In the genomic region with DNA sequence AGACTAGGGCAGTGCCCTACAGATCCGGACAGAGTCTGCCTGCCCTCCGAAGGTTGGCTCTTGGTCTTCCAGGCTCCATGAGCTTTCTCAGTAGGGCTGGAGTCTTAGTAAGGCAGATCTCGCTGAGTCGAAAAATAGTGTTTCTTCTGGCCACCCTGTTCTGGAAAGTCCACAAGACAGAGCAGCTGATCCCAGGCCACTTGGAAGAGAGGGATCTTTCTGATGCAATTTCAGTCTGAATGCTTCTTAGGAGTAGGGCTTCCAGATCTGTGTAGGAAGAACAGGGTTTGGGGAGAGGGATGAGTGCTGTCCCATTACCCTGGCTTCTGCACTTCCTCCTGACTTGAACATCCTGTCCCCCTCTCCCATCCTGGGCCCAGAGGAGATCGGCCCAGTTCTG, we compare ENCODE assay signal across 8 mouse cellular contexts. TPM values are rescaled to one million over a fixed set of nuclear protein-coding genes. Genes with fewer than 3 reads are reported as not detected.
DNase-seq lines count a peak whose midpoint lies in the region; ATAC-seq and TF ChIP-seq lines count a peak whose summit lies in the region.

Gene Pdzd7, minus strand, starts transcription at position 67 of the 400 bp plus-strand sequence.

- no peak within 1 kb of the TSS for H3K27ac ChIP-seq in kidney, embryonic 16.5 days (ENCODE audit: low read length)
- H3K27ac ChIP-seq in embryonic facial prominence, embryonic 13.5 days, result no peak within 1 kb of the TSS
- H3K27ac ChIP-seq in hindbrain, postnatal 0 days, result peak within 1 kb of the TSS; percentile 91
- H3K27ac ChIP-seq in midbrain, postnatal 0 days (ENCODE audit: low read depth, low read length), result peak within 1 kb of the TSS; percentile 94

- peaks cover 19% of the 10 kb centered on the region for H3K27me3 ChIP-seq in kidney, embryonic 16.5 days (ENCODE audit: insufficient read depth, low read length)
- H3K27me3 ChIP-seq in embryonic facial prominence, embryonic 13.5 days, result peaks cover 26% of the 10 kb centered on the region
- H3K27me3 ChIP-seq in hindbrain, postnatal 0 days (ENCODE audit: insufficient read depth, low read length), result no peaks in the 10 kb centered on the region
- no peaks in the 10 kb centered on the region for H3K27me3 ChIP-seq in midbrain, postnatal 0 days (ENCODE audit: insufficient read depth, low read length)

- peaks cover 32% of the 10 kb centered on the region for H3K4me1 ChIP-seq in kidney, embryonic 16.5 days (ENCODE audit: insufficient read depth, low read length)
- H3K4me1 ChIP-seq in embryonic facial prominence, embryonic 13.5 days, result peaks cover 35% of the 10 kb centered on the region
- peaks cover 8% of the 10 kb centered on the region; the same call in 1 of the 2 replicates for H3K4me1 ChIP-seq in hindbrain, postnatal 0 days (ENCODE audit: insufficient read depth, low read length)
- peaks cover 5% of the 10 kb centered on the region; the same call in 1 of the 2 replicates for H3K4me1 ChIP-seq in midbrain, postnatal 0 days (ENCODE audit: insufficient read depth, low read length)

- H3K9me3 ChIP-seq in kidney, embryonic 16.5 days (ENCODE audit: low read length), result no peaks in the 10 kb centered on the region
- no peaks in the 10 kb centered on the region for H3K9me3 ChIP-seq in embryonic facial prominence, embryonic 13.5 days
- no peaks in the 10 kb centered on the region for H3K9me3 ChIP-seq in hindbrain, postnatal 0 days (ENCODE audit: low read length)
- no peaks in the 10 kb centered on the region for H3K9me3 ChIP-seq in midbrain, postnatal 0 days (ENCODE audit: low read length)

- no peak for DNase-seq in kidney, postnatal 25 days
- no peak for DNase-seq in hindbrain, postnatal 0 days (ENCODE audit: low spot score)
- DNase-seq in midbrain, postnatal 0 days (ENCODE audit: low spot score), result no peak
- no peak for DNase-seq in frontal cortex, postnatal 25 days (ENCODE audit: low spot score in 2 of 2)
- DNase-seq in thymus, postnatal 14 days, result no peak
- DNase-seq in frontal cortex, postnatal 10 days (ENCODE audit: low spot score in 2 of 2), result no peak

- peaks cover 1% of the 10 kb centered on the region; the same call in 1 of the 2 replicates for H3K36me3 ChIP-seq in kidney, embryonic 16.5 days (ENCODE audit: insufficient read depth, low read length)
- peaks cover 10% of the 10 kb centered on the region for H3K36me3 ChIP-seq in embryonic facial prominence, embryonic 13.5 days
- peaks cover 5% of the 10 kb centered on the region; the same call in 1 of the 2 replicates for H3K36me3 ChIP-seq in hindbrain, postnatal 0 days (ENCODE audit: insufficient read depth, low read length)
- peaks cover 12% of the 10 kb centered on the region for H3K36me3 ChIP-seq in midbrain, postnatal 0 days (ENCODE audit: insufficient read depth, low read length)

- WGBS in kidney, embryonic 16.5 days, result 70% methylated on average over 5 of the region's 5 CpGs
- 80% methylated on average over 5 of the region's 5 CpGs for WGBS in embryonic facial prominence, embryonic 13.5 days
- 81% methylated on average over 5 of the region's 5 CpGs for WGBS in hindbrain, postnatal 0 days
- WGBS in midbrain, postnatal 0 days, result 86% methylated on average over 5 of the region's 5 CpGs

- peak within 1 kb of the TSS; percentile 66; the same call in 1 of the 2 replicates for H3K9ac ChIP-seq in kidney, embryonic 16.5 days (replicated peaks; ENCODE audit: low read length)
- H3K9ac ChIP-seq in embryonic facial prominence, embryonic 13.5 days, result peak within 1 kb of the TSS; percentile 67
- peak within 1 kb of the TSS; percentile 66 for H3K9ac ChIP-seq in hindbrain, postnatal 0 days (replicated peaks; ENCODE audit: low read length)
- peak within 1 kb of the TSS; percentile 68 for H3K9ac ChIP-seq in midbrain, postnatal 0 days (replicated peaks; ENCODE audit: low read length, poor library complexity, severe bottlenecking)

- no peak for ATAC-seq in kidney, embryonic 16.5 days (ENCODE audit: low FRiP score, low TSS enrichment)
- no peak for ATAC-seq in embryonic facial prominence, embryonic 13.5 days (ENCODE audit: insufficient number of reproducible peaks, insufficient read depth, low FRiP score, low TSS enrichment, low read depth)
- no peak for ATAC-seq in hindbrain, postnatal 0 days
- no peak for ATAC-seq in midbrain, postnatal 0 days (ENCODE audit: low FRiP score)

- TF ChIP-seq CTCF in hindbrain, postnatal 0 days (IDR thresholded peaks at IDR 0.05; ENCODE audit: low read depth), result no peak
- no peak for TF ChIP-seq CTCF in midbrain, postnatal 0 days (IDR thresholded peaks at IDR 0.05)

- peak within 1 kb of the TSS; percentile 78 for H3K4me2 ChIP-seq in kidney, embryonic 16.5 days (replicated peaks; ENCODE audit: low read depth, low read length)
- peak within 1 kb of the TSS; percentile 80 for H3K4me2 ChIP-seq in embryonic facial prominence, embryonic 13.5 days
- peak within 1 kb of the TSS; percentile 87 for H3K4me2 ChIP-seq in hindbrain, postnatal 0 days (ENCODE audit: low read depth, low read length)
- H3K4me2 ChIP-seq in midbrain, postnatal 0 days (ENCODE audit: low read depth, low read length, poor library complexity, severe bottlenecking), result peak within 1 kb of the TSS; percentile 77

- peak within 1 kb of the TSS; percentile 54 for H3K4me3 ChIP-seq in kidney, embryonic 16.5 days (ENCODE audit: low read length)
- peak within 1 kb of the TSS; percentile 50 for H3K4me3 ChIP-seq in embryonic facial prominence, embryonic 13.5 days
- H3K4me3 ChIP-seq in hindbrain, postnatal 0 days (ENCODE audit: low read length), result peak within 1 kb of the TSS; percentile 51
- H3K4me3 ChIP-seq in midbrain, postnatal 0 days (ENCODE audit: low read depth, low read length), result peak within 1 kb of the TSS; percentile 57

RNA-seq across cellular contexts. Expression of gene Pdzd7, which starts in this region (rescaled TPM):
- 0.82 and 0.89 TPM in 2 replicates for polyA plus RNA-seq in kidney, embryonic 16.5 days (2015; fragmentation: Nextera tagmentation; extraction: Ambion mirVana)
- 0.47 and 0.51 TPM in 2 replicates for polyA plus RNA-seq in embryonic facial prominence, embryonic 13.5 days (2015; fragmentation: Nextera tagmentation; extraction: Ambion mirVana)
- 4.8 and 7.7 TPM in 2 replicates for total RNA-seq in hindbrain, postnatal 0 days (2014; rRNA removed)
- polyA plus RNA-seq in hindbrain, postnatal 0 days (2015; fragmentation: Nextera tagmentation; extraction: Ambion mirVana), result 1.9 and 2.5 TPM in 2 replicates
- 5.9 and 7.2 TPM in 2 replicates for total RNA-seq in midbrain, postnatal 0 days (2014; rRNA removed)
- 2.9 and 3.4 TPM in 2 replicates for polyA plus RNA-seq in midbrain, postnatal 0 days (2015; fragmentation: Nextera tagmentation; extraction: Ambion mirVana)

Comparison
In these comparisons a context has a peak if more than half of its experiments do, and no peak if none do; other contexts are left out.
1. H3K27ac ChIP-seq: peak in hindbrain, postnatal 0 days (single experiment) and midbrain, postnatal 0 days (single experiment); none in kidney, embryonic 16.5 days (single experiment) and embryonic facial prominence, embryonic 13.5 days (single experiment).
2. Peak in every context shown above with its lines, with median percentiles within 50 percentile points of each other: H3K4me2 ChIP-seq, H3K4me3 ChIP-seq and H3K9ac ChIP-seq.